ENCODE assay signal across 8 mouse cellular contexts in genomic region chr17:6595776-6596497, GRCm38 (mm10). TPM values are rescaled to one million over a fixed set of nuclear protein-coding genes. Genes with fewer than 3 reads are reported as not detected.
DNase-seq lines count a peak whose midpoint lies in the region; ATAC-seq lines count a peak whose summit lies in the region.
"Not testable (repeated sequence)": the region's sequence is repeated elsewhere in the genome, so short reads cannot be mapped to it uniquely, and the experiment has no call there.

No protein-coding gene starts in this region.

- not testable (repeated sequence) for H3K9ac ChIP-seq in limb, embryonic 11.5 days (ENCODE audit: low read length)

- intact Hi-C loops in heart, postnatal 10 days (cut with DNase I): not testable (repeated sequence)

- H3K27me3 ChIP-seq in limb, embryonic 11.5 days (ENCODE audit: control insufficient read depth, insufficient read depth, low read length): not testable (repeated sequence)

- H3K9me3 ChIP-seq in limb, embryonic 11.5 days (ENCODE audit: control insufficient read depth, low read length): not testable (repeated sequence)

- H3K4me1 ChIP-seq in limb, embryonic 11.5 days (ENCODE audit: control insufficient read depth, insufficient read depth, low read length): not testable (repeated sequence)

- peak; percentile 34 to 42 for DNase-seq in CD8-positive naive resting alpha-beta T cell, adult 2 months (ENCODE audit: low read depth in 2 of 2, low spot score in 2 of 2)
- peak; percentile 54 for DNase-seq in adrenal gland, postnatal 10 days
- peak; percentile 47 for DNase-seq in gastrocnemius, postnatal 25 days
- DNase-seq in heart, postnatal 10 days: peak; percentile 62 to 67
- not testable (repeated sequence) for DNase-seq in limb, embryonic 11.5 days (ENCODE audit: low spot score)
- DNase-seq in lung, postnatal 14 days: peak; percentile 29
- peak; percentile 2 for DNase-seq in retina, embryonic 14.5 days (ENCODE audit: low spot score)
- peak; percentile 70 to 80 for DNase-seq in thymus, postnatal 10 days (ENCODE audit: low spot score in 2 of 2)

- not testable (repeated sequence) for H3K4me2 ChIP-seq in limb, embryonic 11.5 days (ENCODE audit: low read depth, severe bottlenecking)

- H3K27ac ChIP-seq in limb, embryonic 11.5 days (replicated peaks; ENCODE audit: low read depth, low read length): not testable (repeated sequence)

- H3K36me3 ChIP-seq in limb, embryonic 11.5 days (ENCODE audit: control insufficient read depth, insufficient read depth, low read length): not testable (repeated sequence)

- 41% methylated on average over 8 of the region's 15 CpGs for WGBS in limb, embryonic 11.5 days

- peak; percentile 14; the same call in 1 of the 2 replicates for ATAC-seq in limb, embryonic 11.5 days (ENCODE audit: insufficient number of reproducible peaks, low FRiP score, low TSS enrichment, low read depth)

- not testable (repeated sequence) for H3K4me3 ChIP-seq in limb, embryonic 11.5 days (ENCODE audit: low read depth, low read length)

RNA-seq across cellular contexts. Expression of gene Dynlt1c, which starts 5.5 kb away (rescaled TPM):
- 10 to 100 TPM in 1 of 2 experiments, 1 to 10 TPM in 1; 6.1 to 12.0 TPM for total RNA-seq in adrenal gland, postnatal 10 days (2021)
- total RNA-seq in gastrocnemius, postnatal 25 days (2021): 1 to 10 TPM; 2.0 to 2.8 TPM
- total RNA-seq in heart, postnatal 10 days (2021): 1 to 10 TPM; 3.7 to 5.8 TPM
- 31.4 and 32.4 TPM in 2 replicates for polyA plus RNA-seq in limb, embryonic 11.5 days (2014; fragmentation: Nextera tagmentation; extraction: Ambion mirVana)

RNA-seq across cellular contexts. Expression of gene Dynlt1f, which starts 59.8 kb away (rescaled TPM):
- 100 to 1,000 TPM; 122 to 127 TPM for total RNA-seq in adrenal gland, postnatal 10 days (2021)
- 10 to 100 TPM; 49.0 to 51.0 TPM for total RNA-seq in gastrocnemius, postnatal 25 days (2021)
- 100 to 1,000 TPM; 116 to 117 TPM for total RNA-seq in heart, postnatal 10 days (2021)
- 323 and 342 TPM in 2 replicates for polyA plus RNA-seq in limb, embryonic 11.5 days (2014; fragmentation: Nextera tagmentation; extraction: Ambion mirVana)
